Mouse (Mus musculus) c-Kit-positive CD71-positive TER-119-positive erythroid progenitor cells, embryonic 14.5 days (primary cell): ENCODE measurements around the gene Ptrhd1.
"Not testable (repeated sequence)": the region's sequence is repeated elsewhere in the genome, so short reads cannot be mapped to it uniquely, and the experiment has no call there.

ENCODE experiments used
- DNase-seq: peaks from one replicate; pipeline ENCODE4 v3.0.0-alpha.2; 2013; ENCODE audit warnings: low spot score

Gene Ptrhd1

DNA sequence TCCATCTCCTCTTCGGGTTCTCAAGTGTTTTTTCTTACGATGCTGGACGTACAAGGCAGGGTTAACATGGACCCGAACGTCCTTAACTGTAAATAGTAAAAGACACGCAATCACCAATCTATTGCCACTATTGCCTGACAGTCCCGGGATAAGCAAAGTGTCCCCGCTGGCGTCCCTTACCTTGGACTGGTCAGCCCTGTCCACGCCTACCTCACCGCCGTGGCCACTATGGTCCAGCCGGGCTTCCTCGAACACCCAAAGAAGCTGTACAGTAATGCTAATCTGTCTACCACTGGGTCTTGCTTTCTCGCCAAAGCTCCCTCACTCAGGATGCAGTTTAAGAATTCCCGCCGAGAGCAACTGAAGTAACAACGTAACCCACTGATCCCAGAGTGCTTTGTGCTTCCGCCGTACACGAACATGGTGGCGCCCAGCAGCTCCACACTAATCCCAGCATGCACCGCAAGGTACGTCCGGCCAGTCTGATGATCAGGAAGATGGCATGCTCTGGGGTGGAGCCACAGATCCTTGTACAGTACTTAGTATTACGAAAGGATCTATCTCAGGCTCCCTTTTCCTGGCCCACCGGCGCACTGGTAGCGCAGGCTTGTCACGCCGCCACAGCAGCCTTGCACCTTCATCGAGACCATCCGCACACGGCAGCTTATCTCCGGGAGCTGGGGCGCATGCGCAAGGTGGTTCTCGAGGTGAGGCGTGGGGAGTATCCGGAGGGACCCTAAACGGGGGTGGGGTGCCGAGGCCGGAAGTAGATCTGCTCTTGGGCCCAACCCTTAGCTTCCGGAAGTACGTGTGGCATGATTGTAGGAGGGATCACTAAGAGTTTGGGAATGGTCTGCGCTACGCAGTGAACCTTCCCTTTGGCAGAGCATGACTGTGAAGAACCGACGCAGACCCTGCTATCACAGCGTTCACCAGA is at the start of gene Ptrhd1, which contains the start of gene Cenpo:
TSS of gene Ptrhd1 (plus strand) at position 456 of the 937 bp plus-strand sequence.
TSS of gene Cenpo (minus strand) at position 723 of the 937 bp plus-strand sequence.
- peak; percentile 90 for DNase-seq

- no peak for DNase-seq
Observed at GRCm38 (mm10) chr12:4184648-4185047, 49.2 kb upstream of the Ptrhd1 start.

- DNase-seq, result no peak
Observed at GRCm38 (mm10) chr12:4188171-4189059, 45.4 kb upstream of the Ptrhd1 start.

GRCm38 (mm10) chr12:4189060-4189447 is 44.8 kb upstream of the Ptrhd1 start:
- DNase-seq, result no peak

DNA sequence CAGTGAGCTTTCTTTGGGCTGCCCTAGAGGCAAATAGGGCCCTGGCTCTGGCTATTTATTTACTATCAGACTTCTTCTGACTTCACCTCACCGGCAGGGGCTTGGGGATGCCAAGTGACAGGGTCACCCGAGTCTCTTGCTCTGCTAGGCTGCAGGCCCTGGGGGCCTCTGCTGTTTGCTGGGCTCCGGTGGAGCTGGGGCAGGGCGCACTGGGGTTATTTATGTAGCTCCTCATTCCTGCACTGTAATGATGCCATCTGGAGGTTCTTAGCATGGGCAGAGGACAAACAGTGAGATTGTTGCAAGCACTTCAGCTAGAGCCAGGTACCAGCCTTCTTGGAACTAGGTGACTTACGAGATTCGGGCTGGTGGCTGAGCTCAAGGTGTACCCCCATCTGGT is 41.3 kb upstream of the Ptrhd1 start:
- no peak for DNase-seq

GRCm38 (mm10) chr12:4193025-4193740 is 40.6 kb upstream of the Ptrhd1 start:
- no peak for DNase-seq

- no peak for DNase-seq
Observed at GRCm38 (mm10) chr12:4194643-4195042, 39.2 kb upstream of the Ptrhd1 start.

GRCm38 (mm10) chr12:4198702-4199101 is 35.1 kb upstream of the Ptrhd1 start:
- no peak for DNase-seq

- no peak for DNase-seq
Observed at GRCm38 (mm10) chr12:4199271-4199670, 34.6 kb upstream of the Ptrhd1 start.

DNA sequence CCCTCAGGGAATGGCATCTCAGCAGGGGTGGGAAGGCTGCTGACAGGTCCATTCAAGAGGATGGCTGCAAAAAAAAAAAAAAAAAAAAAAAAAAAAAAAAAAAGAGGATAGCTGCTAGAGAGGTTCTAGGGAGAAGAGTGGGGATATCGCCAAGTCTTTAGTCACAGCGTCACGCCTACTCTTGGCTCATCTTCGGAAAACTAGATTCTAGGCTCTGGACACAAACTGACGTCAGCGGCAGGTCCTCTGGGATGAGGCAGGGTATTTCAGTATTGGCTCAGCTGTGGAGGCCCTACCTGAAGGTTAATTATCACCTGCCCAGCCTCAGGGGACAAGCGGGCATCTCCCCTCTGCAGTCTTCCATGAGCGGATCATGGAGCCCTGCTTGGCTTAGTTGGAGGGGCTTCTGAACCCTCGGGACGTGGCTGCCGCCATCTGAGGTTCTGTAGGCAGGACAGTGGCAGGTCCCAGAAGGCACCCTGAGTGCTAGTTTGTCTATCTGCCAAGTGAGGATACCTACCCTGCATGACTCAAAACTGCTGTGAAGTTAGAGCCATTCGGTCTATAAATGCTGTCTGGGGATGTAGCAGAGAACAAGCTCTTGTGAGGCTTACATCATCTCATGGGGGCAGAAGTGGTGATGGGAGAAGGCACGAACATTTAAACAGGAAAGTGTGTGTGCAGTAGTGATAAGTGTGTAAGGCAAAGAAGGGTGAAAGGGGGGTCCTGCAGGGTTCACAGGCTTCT is 32.2 kb upstream of the Ptrhd1 start:
- DNase-seq, result no peak

DNA sequence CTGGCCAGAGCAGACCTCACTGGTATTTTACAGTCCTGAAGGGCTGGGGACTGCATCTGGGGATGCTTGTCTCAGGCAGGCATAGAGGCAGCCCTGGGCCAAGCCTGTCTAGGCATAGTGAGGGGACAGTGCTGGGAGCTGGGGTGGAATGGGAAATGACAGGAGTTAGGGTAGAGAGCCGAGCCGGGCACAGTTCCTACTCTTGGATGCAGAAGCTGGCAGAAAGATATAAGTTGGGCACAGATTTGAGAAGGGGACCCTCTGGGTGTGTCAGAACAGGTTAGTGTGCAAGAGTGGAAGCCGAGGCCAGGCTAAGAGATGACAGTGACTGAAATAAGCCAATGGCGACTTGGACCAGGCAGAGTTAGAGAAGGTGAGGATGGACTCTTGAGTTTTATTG is 31.6 kb upstream of the Ptrhd1 start:
- no peak for DNase-seq

- no peak for DNase-seq
Observed at GRCm38 (mm10) chr12:4206106-4206505, 27.7 kb upstream of the Ptrhd1 start.

GRCm38 (mm10) chr12:4208405-4209133 is 25.3 kb upstream of the Ptrhd1 start:
- DNase-seq, result peak; percentile 15

DNA sequence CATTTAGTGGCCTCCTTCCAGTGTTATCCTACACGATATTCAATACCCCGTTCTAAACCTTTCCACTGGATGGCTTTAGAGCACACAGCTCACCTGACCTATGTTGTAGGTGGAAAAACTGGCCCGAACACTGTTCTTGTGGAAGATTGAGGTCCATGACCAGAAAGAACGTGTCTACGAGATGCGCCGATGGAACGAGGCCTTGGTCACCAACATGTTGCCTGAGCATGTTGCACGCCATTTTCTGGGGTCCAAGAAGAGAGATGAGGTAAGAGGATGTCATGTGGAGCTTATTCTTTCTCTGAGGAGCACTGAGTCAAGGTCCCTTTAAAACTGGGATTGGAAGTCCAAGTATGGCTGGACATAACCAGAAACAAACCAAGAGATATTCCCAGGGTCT is 24.6 kb upstream of the Ptrhd1 start:
- no peak for DNase-seq

DNA sequence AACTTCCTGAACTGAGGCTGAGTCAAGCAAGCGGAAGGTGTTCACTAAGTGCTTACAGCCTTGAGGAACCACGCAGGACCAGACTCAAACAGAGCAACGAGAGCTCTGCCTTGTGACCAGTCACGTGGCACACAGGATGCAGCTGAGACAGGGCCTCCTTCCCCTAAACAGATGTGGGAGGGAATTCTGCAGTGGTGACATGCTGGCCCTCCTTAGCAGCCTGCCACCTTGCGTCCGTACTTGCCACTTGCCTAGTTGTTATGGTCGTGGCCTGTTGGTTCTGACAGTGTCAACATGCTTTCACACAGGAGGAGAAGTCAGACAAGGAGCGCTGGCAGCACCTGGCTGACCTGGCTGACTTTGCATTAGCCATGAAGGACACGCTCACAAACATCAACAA is 22.7 kb upstream of the Ptrhd1 start:
- no peak for DNase-seq

DNA sequence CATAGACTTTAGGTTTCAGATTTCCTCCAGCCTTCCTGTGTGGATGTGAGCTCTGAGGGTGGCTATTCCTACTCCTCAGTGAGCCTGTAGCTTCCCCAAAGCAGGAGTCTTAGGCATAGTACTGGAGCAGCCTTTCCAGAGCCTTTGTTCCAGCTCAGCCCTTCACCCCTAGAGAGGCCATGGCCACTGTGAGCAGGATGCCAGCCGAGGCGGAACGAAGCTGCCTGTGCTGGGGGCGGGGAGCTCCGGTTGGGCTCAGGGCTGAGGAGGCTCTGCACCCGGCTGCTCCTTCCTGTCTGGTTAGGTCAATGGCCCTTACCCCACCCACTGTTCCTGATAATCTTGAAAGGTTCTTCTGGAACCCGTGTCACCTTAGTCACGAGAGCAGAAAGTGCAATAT is 20.9 kb upstream of the Ptrhd1 start:
- DNase-seq, result no peak

DNA sequence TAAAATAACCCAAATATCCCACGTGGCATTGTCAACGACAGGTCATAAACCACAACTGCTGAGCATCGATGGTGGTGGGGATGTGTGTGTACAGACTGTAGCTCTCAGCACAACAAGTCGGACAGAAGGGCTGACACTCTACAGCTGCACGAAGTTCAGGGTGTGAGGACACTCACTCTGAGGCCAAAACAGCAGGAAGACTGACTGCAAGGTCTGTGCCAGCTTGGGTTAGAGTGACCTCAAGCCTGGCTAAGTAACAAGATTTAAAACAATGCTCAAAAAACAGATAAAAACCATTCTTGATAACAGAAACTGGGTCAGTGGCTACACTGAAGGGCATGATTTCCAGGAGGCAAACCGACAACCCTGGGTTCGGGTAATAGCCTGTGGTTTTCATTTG is 3.7 kb upstream of the Ptrhd1 start:
- no peak for DNase-seq

DNA sequence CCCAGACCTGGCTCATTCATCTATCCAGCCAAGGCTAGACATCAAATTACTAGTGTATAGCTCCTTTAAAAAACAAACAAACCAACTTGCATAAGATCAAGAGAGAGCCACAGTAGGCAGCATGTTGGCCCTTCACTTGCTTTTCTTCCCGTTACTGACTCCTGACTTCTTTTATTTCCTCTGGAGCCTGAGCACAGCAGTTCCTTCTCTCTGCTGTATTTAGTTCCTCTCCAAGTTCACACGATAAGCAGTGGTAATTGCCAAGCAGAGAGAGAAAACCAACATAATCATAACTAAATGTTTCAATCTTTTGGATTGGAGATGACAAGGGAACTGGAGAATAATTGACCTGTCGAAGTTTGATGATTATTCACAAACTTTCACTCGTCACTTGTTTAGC is 1.1 kb upstream of the Ptrhd1 start:
- peak; percentile 7 for DNase-seq

GRCm38 (mm10) chr12:4237481-4237880 is 3.7 kb downstream of the Ptrhd1 start:
- no peak for DNase-seq

DNA sequence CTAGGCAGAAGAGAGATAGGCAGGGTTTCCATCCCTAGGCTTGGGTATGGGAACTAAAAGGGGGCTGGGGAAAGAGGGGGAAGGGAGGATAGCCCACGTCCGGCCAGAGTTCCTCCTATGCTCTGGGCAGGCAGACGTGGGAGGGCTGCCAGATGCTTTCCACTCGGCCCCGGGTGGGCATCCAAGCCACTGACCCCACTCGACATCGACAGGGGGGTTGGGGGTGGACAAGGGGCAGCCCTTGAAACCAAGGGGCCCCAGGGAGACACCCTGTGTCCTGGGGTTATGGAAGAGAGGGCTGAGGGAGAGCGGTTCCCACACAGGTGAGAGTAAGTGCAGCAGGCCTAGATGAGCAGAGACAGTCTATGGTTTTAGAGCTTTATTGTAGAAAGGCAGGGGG is 6.5 kb downstream of the Ptrhd1 start:
- not testable (repeated sequence) for DNase-seq

DNA sequence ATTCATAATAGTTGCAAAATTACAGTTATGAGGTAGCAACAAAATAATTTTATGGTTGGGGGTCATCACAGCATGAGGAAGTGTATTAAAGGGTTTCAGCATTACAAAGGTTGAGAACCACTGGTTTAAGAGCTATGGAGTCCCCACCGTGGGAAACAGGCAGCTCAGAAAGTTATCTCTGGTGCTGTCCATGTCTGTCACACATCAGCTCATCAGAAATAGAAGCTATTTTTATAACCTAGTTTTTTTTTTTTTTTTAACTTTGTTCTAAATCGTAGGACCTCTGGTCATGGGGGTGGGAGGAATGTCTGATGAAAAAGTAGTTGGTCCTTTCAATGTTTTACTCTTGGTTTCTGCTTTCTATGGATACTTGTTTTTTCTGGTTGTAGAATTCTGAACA is 10.0 kb downstream of the Ptrhd1 start:
- no peak for DNase-seq
